Mouse (Mus musculus): ENCODE measurements around the gene Nucb2. TPM values are rescaled to one million over a fixed set of nuclear protein-coding genes. Genes with fewer than 3 reads are reported as not detected.

The Nucb2 gene
- polyA plus RNA-seq, 1 experiment from 2014 or later = 7.8 TPM

DNA sequence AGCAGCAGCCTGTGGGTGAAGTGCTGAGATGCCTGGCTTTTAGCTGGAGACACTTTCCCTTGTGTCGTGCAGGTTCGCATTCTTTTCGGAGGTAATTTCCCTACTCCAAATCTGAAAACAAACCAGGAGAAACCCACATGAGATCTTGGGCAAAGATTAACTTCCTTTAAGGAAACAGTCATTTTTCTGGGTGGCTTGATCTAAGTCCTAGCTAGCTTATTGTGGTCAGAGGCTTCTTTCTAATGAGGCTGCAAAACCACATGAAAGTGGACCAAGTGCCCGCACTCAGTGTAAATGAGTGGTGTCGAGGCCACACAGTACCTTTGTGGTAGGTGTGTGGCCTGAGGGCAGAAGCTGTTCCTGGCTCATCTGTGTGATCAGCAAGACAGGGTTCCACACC is 20.0 kb upstream of the Nucb2 start:
- no peak overlapping the region for H3K9ac ChIP-seq (ENCODE audit: low read length)
- ATAC-seq (replicated peaks; ENCODE audit: extremely low read depth, insufficient read depth, low FRiP score) = no peak
- peak overlapping the region; percentile 29 for H3K4me2 ChIP-seq (ENCODE audit: low read depth, low read length)
- no peaks in the 10 kb centered on the region for H3K27me3 ChIP-seq (ENCODE audit: control insufficient read depth, insufficient read depth, low read length)
- H3K9me3 ChIP-seq (replicated peaks; ENCODE audit: control insufficient read depth, low read length) = no peaks in the 10 kb centered on the region
- H3K27ac ChIP-seq (ENCODE audit: low read length) = no peak overlapping the region
- no peak overlapping the region for H3K4me3 ChIP-seq (ENCODE audit: low read length)
- 43% methylated on average over 5 of the region's 5 CpGs for WGBS
- no peaks in the 10 kb centered on the region for H3K36me3 ChIP-seq (ENCODE audit: control insufficient read depth, insufficient read depth)
- peaks cover 7% of the 10 kb centered on the region for H3K4me1 ChIP-seq (ENCODE audit: control insufficient read depth, insufficient read depth, low read length)

DNA sequence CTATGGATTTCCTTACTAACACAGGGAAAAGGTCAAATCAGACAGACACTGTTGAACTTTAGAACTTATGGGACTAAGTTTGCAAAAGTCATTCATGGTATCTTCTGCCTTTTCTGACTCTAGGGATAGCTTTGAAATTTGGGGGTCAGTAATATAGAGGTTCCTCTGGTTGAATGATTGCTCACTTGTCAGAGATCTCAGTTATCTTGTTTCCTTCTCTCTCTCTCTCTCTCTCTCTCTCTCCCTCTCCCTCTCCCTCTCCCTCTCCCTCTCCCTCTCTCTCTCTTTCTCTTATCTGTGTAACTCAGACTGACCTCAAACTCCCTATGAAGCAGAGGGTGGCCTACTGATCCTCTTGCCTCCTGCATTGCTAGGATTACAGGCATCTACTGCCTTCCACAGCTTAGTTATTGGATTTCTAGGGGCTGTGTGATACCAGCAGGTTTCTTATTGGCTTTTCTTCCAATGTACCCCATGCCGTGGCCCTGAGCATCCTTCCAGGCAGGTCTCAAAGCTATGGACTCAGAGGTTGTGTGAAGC is 19.0 kb upstream of the Nucb2 start:
- H3K9me3 ChIP-seq (replicated peaks; ENCODE audit: control insufficient read depth, low read length) = no peaks in the 10 kb centered on the region
- peaks cover 7% of the 10 kb centered on the region for H3K4me1 ChIP-seq (ENCODE audit: control insufficient read depth, insufficient read depth, low read length)
- no peak overlapping the region for H3K4me2 ChIP-seq (ENCODE audit: low read depth, low read length)
- no peak overlapping the region for H3K27ac ChIP-seq (ENCODE audit: low read length)
- H3K9ac ChIP-seq (ENCODE audit: low read length) = no peak overlapping the region
- WGBS = 74% methylated on average over 1 of the region's 1 CpGs
- H3K4me3 ChIP-seq (ENCODE audit: low read length) = no peak overlapping the region
- H3K36me3 ChIP-seq (ENCODE audit: control insufficient read depth, insufficient read depth) = no peaks in the 10 kb centered on the region
- no peaks in the 10 kb centered on the region for H3K27me3 ChIP-seq (ENCODE audit: control insufficient read depth, insufficient read depth, low read length)
- no peak for ATAC-seq (replicated peaks; ENCODE audit: extremely low read depth, insufficient read depth, low FRiP score)

DNA sequence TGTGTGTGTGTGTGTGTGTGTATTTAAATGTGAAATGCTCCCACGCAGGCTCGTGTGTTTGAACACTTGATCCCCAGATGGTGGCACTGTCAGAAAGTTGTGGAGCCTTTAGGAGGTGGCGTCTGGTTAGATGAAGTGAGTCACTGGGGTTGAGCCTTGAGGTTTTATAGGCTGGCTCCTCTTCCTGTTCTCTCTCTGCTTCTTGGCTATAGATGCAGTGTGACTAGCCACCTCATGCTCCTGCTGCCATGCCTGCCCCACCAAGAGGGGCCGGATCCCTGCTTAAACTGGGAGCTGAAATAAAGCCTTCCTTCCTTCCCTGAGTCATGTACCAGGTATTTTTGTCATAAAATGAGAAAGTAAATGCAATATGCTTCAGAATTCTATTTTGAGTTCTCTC is 13.1 kb upstream of the Nucb2 start:
- no peak overlapping the region for H3K4me3 ChIP-seq (ENCODE audit: low read length)
- peaks cover 2% of the 10 kb centered on the region; the same call in 1 of the 2 replicates for H3K9me3 ChIP-seq (replicated peaks; ENCODE audit: control insufficient read depth, low read length)
- no peak overlapping the region for H3K27ac ChIP-seq (ENCODE audit: low read length)
- no peaks in the 10 kb centered on the region for H3K27me3 ChIP-seq (ENCODE audit: control insufficient read depth, insufficient read depth, low read length)
- ATAC-seq (replicated peaks; ENCODE audit: extremely low read depth, insufficient read depth, low FRiP score) = no peak
- no peaks in the 10 kb centered on the region for H3K4me1 ChIP-seq (ENCODE audit: control insufficient read depth, insufficient read depth, low read length)
- 66% methylated on average over 4 of the region's 4 CpGs for WGBS
- no peak overlapping the region for H3K4me2 ChIP-seq (ENCODE audit: low read depth, low read length)
- no peak overlapping the region for H3K9ac ChIP-seq (ENCODE audit: low read length)
- no peaks in the 10 kb centered on the region for H3K36me3 ChIP-seq (ENCODE audit: control insufficient read depth, insufficient read depth)

DNA sequence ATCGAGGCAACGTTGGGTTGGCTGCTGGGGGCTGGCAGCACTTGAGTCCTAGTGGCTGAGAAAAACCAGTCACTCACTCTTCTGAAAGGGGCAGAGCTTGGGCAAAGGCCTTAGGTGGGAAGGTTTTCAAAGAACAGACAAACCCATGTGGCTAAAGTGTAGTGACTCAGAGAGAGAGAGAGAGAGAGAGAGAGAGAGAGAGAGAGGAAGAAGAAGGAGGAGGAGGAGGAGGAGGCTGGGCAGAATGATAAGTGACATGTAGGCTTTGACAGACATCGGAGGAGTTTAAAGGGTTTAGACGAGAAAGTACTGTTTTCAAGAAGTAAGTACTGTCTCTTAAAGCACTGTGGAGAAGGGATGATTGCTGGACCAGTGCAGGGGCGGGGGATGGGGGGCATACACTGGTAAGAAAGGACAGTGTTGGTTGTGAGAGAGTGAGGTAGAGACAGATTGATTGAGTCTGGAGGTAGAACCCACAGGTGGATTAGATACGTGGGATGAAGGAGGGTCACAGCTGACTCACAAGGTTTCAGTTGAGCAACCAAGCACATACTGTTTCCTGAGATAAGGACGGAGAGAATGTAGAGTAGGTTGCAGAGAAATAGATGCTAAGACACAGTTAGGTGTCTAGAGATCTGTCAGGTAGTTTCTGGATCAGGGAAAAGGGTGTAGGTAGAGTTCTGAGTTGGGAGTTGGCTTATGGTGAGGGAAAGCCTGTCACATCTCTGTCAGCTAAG is 10.7 kb upstream of the Nucb2 start:
- H3K36me3 ChIP-seq (ENCODE audit: control insufficient read depth, insufficient read depth) = no peaks in the 10 kb centered on the region
- no peak for ATAC-seq (replicated peaks; ENCODE audit: extremely low read depth, insufficient read depth, low FRiP score)
- no peaks in the 10 kb centered on the region for H3K4me1 ChIP-seq (ENCODE audit: control insufficient read depth, insufficient read depth, low read length)
- no peaks in the 10 kb centered on the region for H3K27me3 ChIP-seq (ENCODE audit: control insufficient read depth, insufficient read depth, low read length)
- no peak overlapping the region for H3K4me2 ChIP-seq (ENCODE audit: low read depth, low read length)
- no peak overlapping the region for H3K27ac ChIP-seq (ENCODE audit: low read length)
- 64% methylated on average over 7 of the region's 7 CpGs for WGBS
- H3K9me3 ChIP-seq (replicated peaks; ENCODE audit: control insufficient read depth, low read length) = peaks cover 6% of the 10 kb centered on the region; the same call in 1 of the 2 replicates
- no peak overlapping the region for H3K4me3 ChIP-seq (ENCODE audit: low read length)
- no peak overlapping the region for H3K9ac ChIP-seq (ENCODE audit: low read length)

DNA sequence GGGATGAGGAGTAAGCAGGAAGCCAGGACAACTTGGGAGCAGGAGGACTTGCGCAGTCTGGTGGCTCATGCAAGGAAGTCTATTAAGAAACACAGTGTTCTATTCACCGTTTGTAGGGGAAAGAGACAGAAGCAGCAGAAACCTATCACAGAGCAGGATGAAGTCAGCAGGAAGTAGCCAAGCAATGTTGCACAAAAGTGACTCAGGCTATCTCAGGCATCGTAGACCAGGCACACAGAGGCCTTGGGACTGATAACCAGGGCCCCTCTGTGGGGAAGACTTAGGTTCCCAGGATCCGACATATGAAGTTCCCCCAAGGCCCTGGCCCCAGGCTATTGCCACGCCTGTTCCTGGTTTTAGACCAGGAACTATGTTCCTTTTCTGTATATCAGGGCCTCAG is 9.6 kb upstream of the Nucb2 start:
- no peaks in the 10 kb centered on the region for H3K4me1 ChIP-seq (ENCODE audit: control insufficient read depth, insufficient read depth, low read length)
- no peak overlapping the region for H3K9ac ChIP-seq (ENCODE audit: low read length)
- no peak overlapping the region for H3K4me3 ChIP-seq (ENCODE audit: low read length)
- peaks cover 6% of the 10 kb centered on the region; the same call in 1 of the 2 replicates for H3K9me3 ChIP-seq (replicated peaks; ENCODE audit: control insufficient read depth, low read length)
- H3K27me3 ChIP-seq (ENCODE audit: control insufficient read depth, insufficient read depth, low read length) = no peaks in the 10 kb centered on the region
- H3K36me3 ChIP-seq (ENCODE audit: control insufficient read depth, insufficient read depth) = no peaks in the 10 kb centered on the region
- WGBS = 66% methylated on average over 5 of the region's 5 CpGs
- H3K4me2 ChIP-seq (ENCODE audit: low read depth, low read length) = no peak overlapping the region
- no peak overlapping the region for H3K27ac ChIP-seq (ENCODE audit: low read length)
- no peak for ATAC-seq (replicated peaks; ENCODE audit: extremely low read depth, insufficient read depth, low FRiP score)

DNA sequence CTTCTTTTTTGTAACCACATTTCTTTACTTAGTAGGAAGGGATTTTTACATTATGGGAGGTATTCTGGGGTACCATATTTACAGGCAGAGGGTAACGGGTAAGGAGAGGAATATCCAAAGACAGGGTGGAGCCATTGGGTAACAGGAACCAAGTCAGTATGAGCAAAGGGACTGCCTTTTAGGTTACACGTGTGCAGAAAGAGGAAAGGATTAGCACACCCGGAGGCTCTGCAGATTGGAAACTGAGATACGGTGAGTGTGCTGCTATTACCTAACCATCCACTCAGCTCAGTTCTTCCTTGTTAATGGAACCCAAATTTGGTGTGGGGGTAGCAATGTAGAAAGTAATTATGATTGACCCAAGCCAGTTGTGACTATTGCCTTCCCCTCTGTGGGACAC is 7.4 kb upstream of the Nucb2 start:
- Histone ChIP-seq H3K27ac (ENCODE audit: low read length) (no peak overlapping the region), H3K36me3 (ENCODE audit: control insufficient read depth, insufficient read depth) (no peaks in the 10 kb centered on the region), H3K27me3 (ENCODE audit: control insufficient read depth, insufficient read depth, low read length) (no peaks in the 10 kb centered on the region), H3K4me2 (ENCODE audit: low read depth, low read length) (no peak overlapping the region), H3K9me3 (replicated peaks; ENCODE audit: control insufficient read depth, low read length) (peaks cover 6% of the 10 kb centered on the region; the same call in 1 of the 2 replicates), H3K4me1 (ENCODE audit: control insufficient read depth, insufficient read depth, low read length) (no peaks in the 10 kb centered on the region), H3K9ac (ENCODE audit: low read length) (no peak overlapping the region), H3K4me3 (ENCODE audit: low read length) (no peak overlapping the region)
- no peak for ATAC-seq (replicated peaks; ENCODE audit: extremely low read depth, insufficient read depth, low FRiP score)
- WGBS = 90% methylated on average over 4 of the region's 4 CpGs

DNA sequence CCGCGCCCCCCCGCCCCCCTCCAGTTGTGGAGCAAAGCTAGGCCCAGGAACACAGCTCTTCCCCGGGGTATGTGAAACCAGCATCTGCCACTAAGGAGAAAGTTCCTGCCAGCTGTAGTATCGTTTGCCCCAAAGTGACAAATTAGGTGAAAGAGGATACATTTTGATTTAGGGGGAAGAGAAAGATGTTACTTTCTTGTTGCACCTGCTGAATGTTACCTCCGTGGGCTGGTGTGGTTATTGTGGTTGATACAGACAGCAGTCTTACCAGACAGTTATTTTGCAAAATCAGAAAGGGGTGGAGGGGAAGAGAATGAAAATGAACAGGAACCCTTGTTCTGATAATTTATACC is 625 bp downstream of the Nucb2 start:
- no peak; the same call in 1 of the 2 replicates for ATAC-seq (replicated peaks; ENCODE audit: extremely low read depth, insufficient read depth, low FRiP score)
- 4% methylated on average over 6 of the region's 6 CpGs for WGBS

DNA sequence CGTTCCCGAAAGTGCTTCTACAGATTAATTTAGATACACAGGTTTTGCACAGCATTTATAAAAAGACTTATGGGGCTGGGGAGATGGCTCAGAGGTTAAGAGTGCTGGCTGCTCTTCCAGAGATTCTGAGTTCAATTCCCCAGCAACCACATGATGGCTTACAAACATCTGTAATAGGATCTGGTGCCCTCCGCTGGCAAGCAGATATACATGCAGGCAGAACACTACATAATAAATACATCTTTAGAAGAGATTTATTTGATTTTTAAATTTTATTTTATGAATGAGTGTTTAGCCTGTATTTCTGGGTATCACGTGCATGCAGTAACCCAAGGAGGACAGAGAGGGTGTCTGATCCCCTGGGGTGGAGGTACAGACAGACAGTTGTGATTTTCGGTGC is 9.9 kb downstream of the Nucb2 start:
- ATAC-seq (replicated peaks; ENCODE audit: extremely low read depth, insufficient read depth, low FRiP score) = no peak
- Histone ChIP-seq H3K27ac (ENCODE audit: low read length) (no peak overlapping the region), H3K9ac (ENCODE audit: low read length) (no peak overlapping the region), H3K27me3 (ENCODE audit: control insufficient read depth, insufficient read depth, low read length) (no peaks in the 10 kb centered on the region), H3K4me2 (ENCODE audit: low read depth, low read length) (no peak overlapping the region), H3K36me3 (ENCODE audit: control insufficient read depth, insufficient read depth) (no peaks in the 10 kb centered on the region), H3K4me1 (ENCODE audit: control insufficient read depth, insufficient read depth, low read length) (peaks cover 4% of the 10 kb centered on the region; the same call in 1 of the 2 replicates), H3K9me3 (replicated peaks; ENCODE audit: control insufficient read depth, low read length) (no peaks in the 10 kb centered on the region), H3K4me3 (ENCODE audit: low read length) (no peak overlapping the region)
- WGBS = 85% methylated on average over 5 of the region's 5 CpGs

More for the DNA sequence above, 625 bp downstream of the Nucb2 start:
- Histone ChIP-seq H3K9me3 (replicated peaks; ENCODE audit: control insufficient read depth, low read length) (no peaks in the 10 kb centered on the region), H3K9ac (ENCODE audit: low read length) (peak overlapping the region; percentile 95), H3K27me3 (ENCODE audit: control insufficient read depth, insufficient read depth, low read length) (no peaks in the 10 kb centered on the region), H3K36me3 (ENCODE audit: control insufficient read depth, insufficient read depth) (no peaks in the 10 kb centered on the region), H3K4me1 (ENCODE audit: control insufficient read depth, insufficient read depth, low read length) (peaks cover 7% of the 10 kb centered on the region; the same call in 1 of the 2 replicates), H3K4me2 (ENCODE audit: low read depth, low read length) (peak overlapping the region; percentile 98), H3K4me3 (ENCODE audit: low read length) (peak overlapping the region; percentile 93), H3K27ac (ENCODE audit: low read length) (no peak overlapping the region)

DNA sequence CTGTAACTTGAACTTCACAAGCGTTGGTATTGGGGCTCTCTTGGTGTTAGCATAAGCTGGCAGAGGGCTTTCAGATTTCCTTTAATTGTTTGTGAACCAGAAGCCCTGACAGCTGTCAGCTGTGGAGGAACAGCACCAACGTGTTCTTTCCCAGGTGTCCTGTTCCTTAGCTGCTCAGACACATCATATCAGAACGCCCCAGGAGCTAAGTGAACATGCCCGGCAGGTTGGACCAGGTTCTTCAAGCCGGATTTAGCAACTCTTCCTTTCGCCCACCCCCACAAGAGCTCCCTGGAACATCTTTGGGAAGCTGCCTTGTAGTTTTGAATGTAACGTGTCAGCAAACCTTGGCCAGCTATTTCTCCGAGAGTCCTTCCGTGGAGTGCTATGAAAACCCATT is 10.4 kb downstream of the Nucb2 start:
- H3K36me3 ChIP-seq (ENCODE audit: control insufficient read depth, insufficient read depth) = no peaks in the 10 kb centered on the region
- H3K4me2 ChIP-seq (ENCODE audit: low read depth, low read length) = no peak overlapping the region
- WGBS = 74% methylated on average over 9 of the region's 9 CpGs
- no peak overlapping the region for H3K9ac ChIP-seq (ENCODE audit: low read length)
- peaks cover 4% of the 10 kb centered on the region; the same call in 1 of the 2 replicates for H3K4me1 ChIP-seq (ENCODE audit: control insufficient read depth, insufficient read depth, low read length)
- no peak for ATAC-seq (replicated peaks; ENCODE audit: extremely low read depth, insufficient read depth, low FRiP score)
- H3K4me3 ChIP-seq (ENCODE audit: low read length) = no peak overlapping the region
- no peaks in the 10 kb centered on the region for H3K27me3 ChIP-seq (ENCODE audit: control insufficient read depth, insufficient read depth, low read length)
- H3K9me3 ChIP-seq (replicated peaks; ENCODE audit: control insufficient read depth, low read length) = no peaks in the 10 kb centered on the region
- no peak overlapping the region for H3K27ac ChIP-seq (ENCODE audit: low read length)

All from heart, embryonic 16.5 days (tissue).